Mouse (Mus musculus) lung, postnatal 36 days (tissue): Measurements from ENCODE around the gene Mier2.

ENCODE experiments used
- DNase-seq: peaks from one replicate; pipeline ENCODE4 v3.0.0; 2022; ENCODE audit warnings: mixed read lengths

Mier2 gene

DNA sequence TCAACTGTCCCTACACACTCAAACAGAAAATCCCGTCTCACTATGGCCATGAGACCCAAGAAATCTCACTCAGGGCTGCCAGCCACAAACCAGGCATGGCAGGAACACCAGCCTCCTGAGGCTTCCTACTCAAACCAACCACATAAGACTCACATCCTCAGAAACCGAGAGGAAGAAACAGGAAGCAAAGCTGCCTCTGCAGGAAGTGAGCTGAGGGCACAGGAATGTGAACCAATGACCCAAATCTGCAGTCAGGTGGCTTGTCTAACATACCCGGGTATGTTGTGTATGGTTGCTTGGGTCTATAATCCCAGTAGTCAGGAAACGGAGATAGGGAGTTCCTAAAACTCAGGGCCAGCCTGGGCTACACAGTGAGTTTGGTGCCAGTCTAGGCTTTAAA is 16.1 kb downstream of the Mier2 start:
- DNase-seq = peak; percentile 27

- DNase-seq = no peak
These were observed 16.7 kb downstream of the Mier2 start for GRCm38 (mm10) chr10:79538323-79538722.

- DNase-seq = no peak
These were observed 17.2 kb downstream of the Mier2 start for GRCm38 (mm10) chr10:79537781-79538180.

DNA sequence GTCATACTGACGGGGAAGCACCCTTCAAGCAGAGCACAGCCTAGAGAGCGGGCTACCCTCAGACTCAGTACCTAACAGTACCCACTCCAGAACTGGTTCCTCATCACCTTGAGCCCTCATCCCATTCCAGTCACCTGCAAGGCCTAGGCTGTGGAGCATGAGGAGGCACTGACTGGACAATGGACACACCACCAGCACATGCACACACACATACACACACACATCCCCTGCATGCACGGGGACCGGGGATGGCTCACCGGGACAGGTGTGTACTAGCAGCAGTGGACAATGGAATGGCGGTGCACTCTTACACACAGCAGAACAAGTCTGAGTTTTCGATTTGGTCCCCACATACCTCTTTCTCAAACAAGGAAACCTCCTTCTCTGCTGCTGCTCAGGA is 17.7 kb downstream of the Mier2 start:
- no peak for DNase-seq

GRCm38 (mm10) chr10:79536461-79537080 is 18.4 kb downstream of the Mier2 start:
- no peak for DNase-seq

DNA sequence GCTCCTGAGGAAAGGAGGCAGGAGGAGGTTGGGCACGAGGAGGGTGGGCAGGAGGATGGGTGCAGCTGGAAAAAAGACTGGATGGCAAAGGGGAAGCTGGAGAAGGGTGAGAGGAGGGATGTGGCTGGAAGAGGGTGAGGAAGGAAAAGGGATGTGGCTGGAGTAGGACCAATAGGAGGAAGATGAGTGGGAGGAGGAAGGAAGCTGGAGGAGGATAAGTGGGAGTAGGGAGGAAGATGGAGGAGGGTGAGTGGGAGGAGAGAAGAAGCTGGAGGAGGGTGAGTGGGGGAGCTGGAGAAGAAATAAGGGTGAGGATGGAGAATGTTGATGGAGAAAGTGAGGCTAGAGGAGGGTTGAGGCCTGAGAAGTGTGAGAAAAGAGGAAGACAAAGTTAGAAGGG is 19.6 kb downstream of the Mier2 start:
- no peak for DNase-seq

DNA sequence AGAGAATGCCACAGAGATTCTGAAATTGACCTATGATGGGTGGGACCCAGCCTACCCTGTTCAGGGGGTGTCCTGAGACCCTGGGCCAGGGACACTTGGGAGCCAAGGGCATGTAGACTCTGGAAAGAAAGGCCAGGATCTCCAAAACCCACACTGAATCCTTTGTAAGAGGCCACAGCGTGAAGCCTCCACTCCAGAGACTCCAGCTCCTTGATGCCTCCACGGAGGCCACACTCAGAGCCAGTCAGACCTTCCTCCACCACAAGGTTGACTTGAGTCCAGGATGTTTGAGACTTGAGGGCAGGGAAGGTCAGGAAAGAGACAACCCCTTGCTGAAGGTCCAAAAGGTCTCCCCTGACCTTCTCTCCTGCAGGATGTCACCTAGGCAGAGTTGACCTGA is 20.6 kb downstream of the Mier2 start:
- no peak for DNase-seq

DNA sequence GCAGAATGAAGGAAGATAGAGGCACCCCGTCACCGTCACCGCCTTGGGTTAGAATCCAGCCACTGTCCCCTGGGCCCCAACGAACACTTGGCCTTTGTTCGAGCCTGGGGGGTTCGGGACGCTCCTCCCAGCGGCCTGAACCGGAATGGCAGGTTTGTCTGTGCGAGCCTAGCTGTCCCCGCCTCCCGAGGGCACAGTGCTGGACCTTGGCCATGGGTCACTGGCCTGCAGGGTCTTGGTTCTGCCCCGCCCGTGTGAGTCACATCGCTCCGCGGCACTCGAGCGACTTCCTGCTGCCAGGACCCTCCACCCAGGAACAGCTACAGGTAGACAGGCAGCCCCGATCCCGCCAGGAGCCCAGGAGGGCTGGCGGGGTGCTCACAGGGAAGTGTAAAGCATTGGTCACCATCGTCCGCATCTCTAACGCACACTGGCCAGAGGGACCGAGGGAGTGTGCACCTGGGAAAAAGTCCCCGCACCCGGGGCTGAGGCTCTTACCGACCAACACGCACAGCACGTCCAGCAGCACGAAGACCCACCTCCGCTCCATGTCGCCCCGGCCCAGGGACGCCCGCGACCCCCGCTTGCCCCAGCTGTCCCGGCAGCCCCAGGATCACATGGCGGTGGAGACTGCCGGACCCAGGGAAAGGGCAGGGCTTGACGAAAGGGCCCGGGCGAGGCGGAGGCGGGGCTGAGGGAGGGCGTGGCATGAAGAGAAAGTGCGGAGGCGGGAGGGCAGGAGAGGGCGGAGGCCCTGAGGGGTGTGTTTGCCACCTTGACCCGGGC is 21.7 kb downstream of the Mier2 start, which contains the start of gene Plpp2:
Gene Plpp2 (minus strand): TSS at position 671 of the 786 bp plus-strand sequence.
- peak; percentile 92 for DNase-seq

DNA sequence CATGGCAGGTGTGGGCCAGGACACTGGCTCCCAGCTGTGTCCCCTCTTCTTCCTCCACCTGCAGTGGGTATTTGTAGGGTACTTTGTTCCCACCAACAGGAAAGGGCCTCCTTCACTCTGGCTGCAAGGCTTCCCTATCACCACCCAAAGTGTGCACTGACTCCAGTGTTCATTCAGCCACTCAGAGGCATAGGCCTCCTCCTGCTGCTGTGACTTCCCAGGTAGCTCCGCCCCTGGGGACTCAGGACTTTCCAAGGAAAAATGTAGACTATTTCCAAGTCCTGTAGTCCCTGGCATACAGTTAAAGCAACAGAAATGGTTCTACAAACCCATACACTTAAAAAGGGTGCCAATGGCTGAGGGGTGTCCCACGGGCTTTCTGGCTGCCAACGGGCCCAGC is 22.3 kb downstream of the Mier2 start:
- DNase-seq = peak; percentile 14

DNA sequence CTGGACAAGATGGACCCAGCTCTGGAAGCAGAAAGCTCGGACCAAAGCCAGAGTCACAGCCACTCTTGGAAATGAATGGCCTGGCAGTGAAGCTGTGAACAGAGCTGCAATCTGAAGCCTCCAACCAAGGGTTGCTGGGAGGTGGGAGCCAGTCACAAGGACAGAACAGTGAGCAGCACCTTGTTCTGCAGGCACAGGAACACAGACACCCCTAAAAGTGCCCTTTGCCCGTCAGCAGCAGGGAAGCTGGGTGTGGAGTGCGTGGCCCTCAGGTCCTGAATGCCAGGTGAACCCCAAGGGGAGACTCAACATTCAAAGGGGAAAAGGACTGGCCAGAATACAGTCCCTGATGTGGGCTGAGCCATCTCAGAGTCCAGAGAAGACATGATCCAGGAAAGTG is 23.4 kb downstream of the Mier2 start:
- no peak for DNase-seq

DNA sequence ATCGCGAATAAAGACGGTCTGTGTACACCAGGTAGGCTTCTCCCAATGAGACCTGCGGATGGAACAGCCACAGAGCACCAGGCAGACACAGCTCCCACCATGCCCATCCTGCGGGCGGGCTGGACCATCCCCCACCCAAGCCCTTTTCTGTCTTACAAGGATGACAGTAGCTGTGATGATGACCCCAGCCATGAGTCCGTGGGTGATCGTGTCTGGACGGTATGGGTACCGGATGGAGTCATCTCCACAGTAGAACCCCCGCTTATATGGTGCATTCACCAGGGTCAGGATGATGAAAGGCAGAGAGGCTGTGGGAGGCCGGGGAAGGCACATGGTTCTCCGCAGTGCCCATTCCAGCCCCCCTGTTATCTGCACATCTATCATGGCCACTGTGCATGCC is 24.3 kb downstream of the Mier2 start:
- DNase-seq = no peak

DNA sequence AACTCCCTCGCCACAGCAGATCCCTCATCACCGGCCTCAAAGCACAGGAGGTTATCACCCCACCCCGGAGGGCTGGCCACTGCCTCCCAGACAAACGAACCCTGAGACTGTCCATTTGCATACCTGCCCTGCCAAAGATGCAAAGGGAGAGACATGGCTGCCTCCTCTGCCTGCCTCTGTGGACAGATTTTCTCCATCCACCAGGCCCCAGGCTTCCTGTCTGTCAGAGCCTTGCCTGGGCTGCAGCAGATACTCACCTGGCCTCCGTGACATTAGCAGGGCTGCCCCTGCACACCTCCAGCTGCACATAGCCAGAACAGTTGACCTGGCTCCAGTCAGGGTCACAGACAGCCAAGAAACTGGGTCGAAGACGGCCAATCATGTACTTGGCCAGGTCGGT is 24.8 kb downstream of the Mier2 start:
- no peak for DNase-seq

GRCm38 (mm10) chr10:79528081-79528480 is 26.9 kb downstream of the Mier2 start:
- no peak for DNase-seq

DNA sequence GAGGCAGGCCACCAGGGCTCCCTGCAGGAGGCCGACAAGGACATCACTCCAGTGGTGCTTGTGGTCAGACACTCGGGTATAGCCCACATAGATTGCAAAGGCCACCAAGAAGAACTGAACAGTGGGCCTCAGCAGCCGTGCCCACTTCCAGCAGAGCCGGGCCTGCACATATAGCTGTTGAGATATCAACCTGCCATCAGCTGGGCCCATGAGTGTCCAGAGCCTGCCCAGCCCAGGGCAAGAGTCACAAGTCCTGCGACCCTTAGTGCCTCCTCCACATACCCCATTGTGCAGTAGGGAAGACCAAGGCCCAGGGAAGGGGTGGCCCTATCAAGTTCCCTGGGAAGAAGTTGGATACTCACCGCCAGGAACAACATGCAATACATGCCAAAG is 27.6 kb downstream of the Mier2 start:
- no peak for DNase-seq

GRCm38 (mm10) chr10:79526661-79527452 is 28.1 kb downstream of the Mier2 start:
- no peak for DNase-seq

DNA sequence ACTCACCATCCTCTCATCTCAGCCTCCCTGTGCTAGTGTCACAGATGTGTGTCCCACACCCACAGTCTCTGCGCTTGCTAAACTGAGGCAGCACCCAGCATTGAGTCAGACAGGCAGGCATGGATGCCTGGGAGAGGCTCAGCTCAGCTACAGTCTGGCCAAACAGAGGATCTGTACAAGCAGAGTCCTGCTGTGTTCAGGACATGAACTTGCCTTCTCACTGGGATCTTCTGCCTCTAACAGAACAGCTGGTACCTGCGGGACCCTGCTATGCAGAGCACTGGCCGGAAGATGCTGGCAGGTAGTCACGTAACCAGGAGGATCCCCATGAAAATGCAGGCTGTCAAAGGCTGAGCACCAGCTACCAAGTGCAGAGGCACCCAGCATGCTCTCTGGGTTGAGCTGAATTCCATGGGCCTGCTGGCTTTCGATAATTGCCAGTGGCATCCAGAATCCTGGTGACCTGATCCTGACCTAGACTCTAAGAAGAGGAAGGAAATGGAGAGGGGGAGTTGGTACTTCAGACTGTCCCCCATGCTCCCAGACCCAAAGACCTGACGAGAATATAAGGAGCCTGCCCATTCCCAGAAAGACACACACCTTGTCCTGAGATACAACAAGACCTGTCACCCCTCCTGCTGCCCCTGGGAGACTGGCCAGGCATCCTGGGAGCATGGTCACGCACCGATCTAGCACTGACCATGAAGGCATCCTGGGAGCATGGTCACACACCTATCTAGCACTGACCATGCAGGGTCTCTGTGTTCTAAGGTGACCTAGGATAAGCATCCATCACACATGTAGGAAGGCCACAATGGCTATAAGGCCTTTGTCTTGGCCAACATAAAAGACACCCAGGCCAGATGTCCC is 29.3 kb downstream of the Mier2 start:
- no peak for DNase-seq

DNA sequence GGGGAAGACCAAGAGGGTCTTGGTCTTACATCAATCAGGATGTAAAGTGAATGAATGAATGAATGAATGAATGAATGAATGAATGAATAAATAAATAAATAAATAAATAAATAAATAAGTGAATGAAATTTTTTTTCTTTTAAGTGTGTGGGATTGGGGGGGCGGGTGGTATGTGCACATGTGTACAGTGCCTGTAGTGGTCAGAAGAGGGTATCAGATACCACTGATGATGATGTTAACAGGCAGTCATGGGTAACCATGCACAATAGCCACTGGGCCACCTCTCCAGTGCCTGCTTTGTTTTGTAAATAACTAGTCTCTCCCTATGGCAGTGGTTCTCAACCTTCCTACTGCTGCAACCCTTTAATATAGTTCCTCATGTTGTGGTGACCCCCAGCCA is 30.6 kb downstream of the Mier2 start:
- DNase-seq = no peak

DNA sequence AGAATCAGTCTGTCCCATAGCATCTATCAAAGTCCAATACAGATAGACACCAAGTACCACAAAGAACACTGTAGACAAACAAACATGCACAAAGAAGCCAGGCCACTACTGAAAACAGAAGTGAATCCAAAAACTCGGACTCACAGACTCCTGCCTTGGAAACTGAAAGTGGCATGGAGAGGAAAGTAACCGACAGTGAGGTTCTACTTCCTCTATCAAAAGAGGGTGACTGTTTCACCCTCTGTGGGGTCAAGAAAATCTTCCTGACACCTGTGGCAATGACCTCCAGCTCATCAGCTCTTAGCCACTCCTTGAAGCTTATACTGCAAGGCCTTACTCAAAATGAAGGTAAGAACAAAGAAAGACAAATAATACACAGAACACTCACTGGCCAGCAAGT is 48.3 kb downstream of the Mier2 start:
- DNase-seq = peak; percentile 7

DNA sequence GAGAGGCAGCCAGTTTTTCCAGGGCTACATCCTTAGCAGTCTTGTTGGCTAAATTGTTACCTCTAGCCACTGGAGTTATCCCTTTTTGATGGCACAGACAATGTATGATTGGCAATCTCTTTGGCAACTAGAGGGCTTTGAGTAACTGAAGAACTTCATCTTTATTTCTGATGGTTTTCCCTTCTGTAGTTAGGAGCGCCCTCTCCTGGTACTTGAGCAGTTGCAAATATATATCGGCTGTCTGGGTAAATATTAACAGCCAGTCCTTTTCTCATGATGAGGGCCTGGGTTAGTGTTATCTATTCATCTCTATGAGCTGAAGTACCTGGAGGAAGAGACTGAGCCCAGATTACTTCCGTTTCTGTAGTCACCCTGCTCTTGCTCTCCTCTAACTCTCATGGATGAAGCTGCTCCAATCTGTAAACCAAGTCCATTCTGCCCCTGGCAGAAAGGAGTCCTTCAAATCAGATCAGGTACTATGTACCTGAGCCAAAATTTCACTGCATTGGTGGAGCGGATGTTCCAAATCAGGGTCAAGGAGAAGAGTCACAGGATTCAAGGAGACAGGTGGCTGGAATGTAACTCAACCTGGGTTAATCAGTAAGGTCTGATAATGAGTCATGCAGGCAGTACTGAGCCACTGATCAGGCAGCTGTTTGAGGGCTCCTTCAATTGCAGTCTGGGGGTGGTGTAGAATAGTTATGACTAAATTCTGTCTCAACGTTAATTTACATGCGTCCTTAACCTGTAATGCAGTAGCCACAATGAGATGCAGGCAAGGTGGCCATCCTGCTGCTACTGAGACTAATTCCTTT is 52.0 kb downstream of the Mier2 start:
- peak; percentile 10 for DNase-seq

- no peak for DNase-seq
These were observed 58.2 kb downstream of the Mier2 start for GRCm38 (mm10) chr10:79496701-79497288.

DNA sequence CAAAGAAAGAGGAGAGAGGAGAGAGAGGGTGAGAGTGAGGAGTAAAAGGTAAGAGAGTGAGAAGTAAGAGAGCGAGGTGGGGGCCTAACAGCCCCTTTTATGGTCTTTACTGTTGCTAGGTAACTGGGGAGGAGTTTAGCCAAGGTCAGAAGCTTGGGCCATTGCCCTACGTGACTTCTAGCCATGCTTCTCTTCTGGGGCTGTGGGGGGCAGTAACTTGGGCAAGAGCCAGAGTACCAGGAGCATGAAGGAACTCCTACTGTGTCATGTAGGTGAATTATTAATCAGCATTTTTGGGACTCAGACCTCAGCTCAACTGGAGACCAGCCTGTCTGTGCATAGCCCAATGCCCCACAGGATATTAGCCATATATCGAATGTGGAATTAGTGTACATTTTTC is 59.1 kb downstream of the Mier2 start:
- no peak for DNase-seq
